Mouse (Mus musculus): ENCODE data around the gene Gm3646. TPM values are rescaled to one million over a fixed set of nuclear protein-coding genes. Genes with fewer than 3 reads are reported as not detected.

Gm3646 gene
- polyA plus RNA-seq, 1 experiment, result not detected

- Histone ChIP-seq H3K4me1 (ENCODE audit: control insufficient read depth, insufficient read depth, low read length) (peaks cover 2% of the 10 kb centered on the region), H3K27me3 (ENCODE audit: control insufficient read depth, insufficient read depth, low read length, poor library complexity, severe bottlenecking) (no peaks in the 10 kb centered on the region), H3K36me3 (ENCODE audit: control insufficient read depth, insufficient read depth, low read length, poor library complexity, severe bottlenecking) (no peaks in the 10 kb centered on the region), H3K27ac (ENCODE audit: insufficient read depth, low read length) (no peak overlapping the region), H3K4me3 (ENCODE audit: low read depth, low read length) (no peak overlapping the region), H3K9me3 (replicated peaks; ENCODE audit: control insufficient read depth, insufficient read depth, low read length, poor library complexity, severe bottlenecking) (no peaks in the 10 kb centered on the region), H3K9ac (ENCODE audit: low read depth, poor library complexity, severe bottlenecking) (no peak overlapping the region)
- TF ChIP-seq EP300 (IDR thresholded peaks at IDR 0.05; ENCODE audit: insufficient read depth, low read depth, low read length) (no peak), POLR2A (IDR thresholded peaks at IDR 0.05; ENCODE audit: insufficient read depth, low read length) (no peak), CTCF (IDR thresholded peaks at IDR 0.05; ENCODE audit: low read depth, low read length) (no peak)
These were observed 34.7 kb upstream of the Gm3646 start for GRCm38 (mm10) chr1:39839838-39840237.

GRCm38 (mm10) chr1:39839217-39839616, 34.1 kb upstream of the Gm3646 start:
- Histone ChIP-seq H3K4me1 (ENCODE audit: control insufficient read depth, insufficient read depth, low read length) (peaks cover 2% of the 10 kb centered on the region), H3K36me3 (ENCODE audit: control insufficient read depth, insufficient read depth, low read length, poor library complexity, severe bottlenecking) (no peaks in the 10 kb centered on the region), H3K9me3 (replicated peaks; ENCODE audit: control insufficient read depth, insufficient read depth, low read length, poor library complexity, severe bottlenecking) (no peaks in the 10 kb centered on the region), H3K27ac (ENCODE audit: insufficient read depth, low read length) (no peak overlapping the region), H3K4me3 (ENCODE audit: low read depth, low read length) (no peak overlapping the region), H3K27me3 (ENCODE audit: control insufficient read depth, insufficient read depth, low read length, poor library complexity, severe bottlenecking) (no peaks in the 10 kb centered on the region), H3K9ac (ENCODE audit: low read depth, poor library complexity, severe bottlenecking) (no peak overlapping the region)
- TF ChIP-seq CTCF (IDR thresholded peaks at IDR 0.05; ENCODE audit: low read depth, low read length) (no peak), POLR2A (IDR thresholded peaks at IDR 0.05; ENCODE audit: insufficient read depth, low read length) (no peak), EP300 (IDR thresholded peaks at IDR 0.05; ENCODE audit: insufficient read depth, low read depth, low read length) (no peak)

GRCm38 (mm10) chr1:39838487-39839169, 33.5 kb upstream of the Gm3646 start:
- no peaks in the 10 kb centered on the region for H3K36me3 ChIP-seq (ENCODE audit: control insufficient read depth, insufficient read depth, low read length, poor library complexity, severe bottlenecking)
- peaks cover 2% of the 10 kb centered on the region for H3K4me1 ChIP-seq (ENCODE audit: control insufficient read depth, insufficient read depth, low read length)
- H3K27me3 ChIP-seq (ENCODE audit: control insufficient read depth, insufficient read depth, low read length, poor library complexity, severe bottlenecking), result no peaks in the 10 kb centered on the region
- TF ChIP-seq CTCF (IDR thresholded peaks at IDR 0.05; ENCODE audit: low read depth, low read length) (no peak), EP300 (IDR thresholded peaks at IDR 0.05; ENCODE audit: insufficient read depth, low read depth, low read length) (no peak), POLR2A (IDR thresholded peaks at IDR 0.05; ENCODE audit: insufficient read depth, low read length) (no peak)
- no peak overlapping the region for H3K4me3 ChIP-seq (ENCODE audit: low read depth, low read length)
- no peaks in the 10 kb centered on the region for H3K9me3 ChIP-seq (replicated peaks; ENCODE audit: control insufficient read depth, insufficient read depth, low read length, poor library complexity, severe bottlenecking)
- no peak overlapping the region for H3K27ac ChIP-seq (ENCODE audit: insufficient read depth, low read length)
- H3K9ac ChIP-seq (ENCODE audit: low read depth, poor library complexity, severe bottlenecking), result no peak overlapping the region

- Histone ChIP-seq H3K27me3 (ENCODE audit: control insufficient read depth, insufficient read depth, low read length, poor library complexity, severe bottlenecking) (no peaks in the 10 kb centered on the region), H3K4me3 (ENCODE audit: low read depth, low read length) (no peak overlapping the region)
These were observed 26.5 kb upstream of the Gm3646 start for GRCm38 (mm10) chr1:39831594-39832039.

GRCm38 (mm10) chr1:39830786-39831593, 25.9 kb upstream of the Gm3646 start:
- Histone ChIP-seq H3K4me3 (ENCODE audit: low read depth, low read length) (no peak overlapping the region), H3K36me3 (ENCODE audit: control insufficient read depth, insufficient read depth, low read length, poor library complexity, severe bottlenecking) (no peaks in the 10 kb centered on the region), H3K9me3 (replicated peaks; ENCODE audit: control insufficient read depth, insufficient read depth, low read length, poor library complexity, severe bottlenecking) (no peaks in the 10 kb centered on the region), H3K27ac (ENCODE audit: insufficient read depth, low read length) (no peak overlapping the region), H3K9ac (ENCODE audit: low read depth, poor library complexity, severe bottlenecking) (no peak overlapping the region), H3K4me1 (ENCODE audit: control insufficient read depth, insufficient read depth, low read length) (no peaks in the 10 kb centered on the region), H3K27me3 (ENCODE audit: control insufficient read depth, insufficient read depth, low read length, poor library complexity, severe bottlenecking) (no peaks in the 10 kb centered on the region)
- TF ChIP-seq POLR2A (IDR thresholded peaks at IDR 0.05; ENCODE audit: insufficient read depth, low read length), result no peak
- no peak for TF ChIP-seq EP300 (IDR thresholded peaks at IDR 0.05; ENCODE audit: insufficient read depth, low read depth, low read length)
- no peak for TF ChIP-seq CTCF (IDR thresholded peaks at IDR 0.05; ENCODE audit: low read depth, low read length)

More at GRCm38 (mm10) chr1:39831594-39832039, 26.5 kb upstream of the Gm3646 start:
- Histone ChIP-seq H3K36me3 (ENCODE audit: control insufficient read depth, insufficient read depth, low read length, poor library complexity, severe bottlenecking) (no peaks in the 10 kb centered on the region), H3K4me1 (ENCODE audit: control insufficient read depth, insufficient read depth, low read length) (no peaks in the 10 kb centered on the region), H3K9me3 (replicated peaks; ENCODE audit: control insufficient read depth, insufficient read depth, low read length, poor library complexity, severe bottlenecking) (no peaks in the 10 kb centered on the region), H3K27ac (ENCODE audit: insufficient read depth, low read length) (no peak overlapping the region), H3K9ac (ENCODE audit: low read depth, poor library complexity, severe bottlenecking) (no peak overlapping the region)
- TF ChIP-seq EP300 (IDR thresholded peaks at IDR 0.05; ENCODE audit: insufficient read depth, low read depth, low read length), result no peak
- TF ChIP-seq CTCF (IDR thresholded peaks at IDR 0.05; ENCODE audit: low read depth, low read length), result no peak
- no peak for TF ChIP-seq POLR2A (IDR thresholded peaks at IDR 0.05; ENCODE audit: insufficient read depth, low read length)

DNA sequence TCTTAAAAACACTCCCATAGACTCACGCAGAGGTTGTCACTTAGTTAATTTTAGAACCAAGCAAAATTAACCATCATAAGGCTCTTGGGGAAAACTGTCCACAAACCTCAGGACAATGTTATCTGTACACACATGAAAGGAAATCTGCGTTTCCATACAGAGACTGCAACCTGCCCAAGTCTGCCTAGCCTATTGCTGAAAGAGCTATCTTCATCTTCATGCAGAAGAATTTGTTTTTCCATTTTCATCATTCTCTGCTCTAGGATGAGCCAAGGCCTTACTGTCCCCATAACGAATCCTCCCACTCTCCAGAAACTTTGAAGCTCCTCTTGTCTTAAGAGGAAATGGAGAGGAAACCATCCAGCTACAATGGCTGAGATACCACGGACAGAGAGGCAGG, 19.8 kb upstream of the Gm3646 start:
- no peak overlapping the region for H3K9ac ChIP-seq (ENCODE audit: low read depth, poor library complexity, severe bottlenecking)
- H3K9me3 ChIP-seq (replicated peaks; ENCODE audit: control insufficient read depth, insufficient read depth, low read length, poor library complexity, severe bottlenecking), result no peaks in the 10 kb centered on the region
- TF ChIP-seq EP300 (IDR thresholded peaks at IDR 0.05; ENCODE audit: insufficient read depth, low read depth, low read length) (no peak), POLR2A (IDR thresholded peaks at IDR 0.05; ENCODE audit: insufficient read depth, low read length) (no peak), CTCF (IDR thresholded peaks at IDR 0.05; ENCODE audit: low read depth, low read length) (no peak)
- H3K4me3 ChIP-seq (ENCODE audit: low read depth, low read length), result no peak overlapping the region
- H3K4me1 ChIP-seq (ENCODE audit: control insufficient read depth, insufficient read depth, low read length), result no peaks in the 10 kb centered on the region
- no peaks in the 10 kb centered on the region for H3K36me3 ChIP-seq (ENCODE audit: control insufficient read depth, insufficient read depth, low read length, poor library complexity, severe bottlenecking)
- no peak overlapping the region for H3K27ac ChIP-seq (ENCODE audit: insufficient read depth, low read length)
- no peaks in the 10 kb centered on the region for H3K27me3 ChIP-seq (ENCODE audit: control insufficient read depth, insufficient read depth, low read length, poor library complexity, severe bottlenecking)
